Mouse (Mus musculus) heart, embryonic 10.5 days (tissue): ENCODE measurements at regions not wholly inside any gene's neighbourhood (a gene's known extent, or its start where the extent isn't known, plus 50 kb on each side); places are given as distances from the start of the nearest gene placed in this dataset.

Experiments used
- DNase-seq: peaks from one replicate; pipeline ENCODE4 v3.0.0-alpha.2; 2017; ENCODE audit warnings: low spot score
- H3K27ac ChIP-seq: fragments of 300-500 bp; sonication (generic); 2 replicates; pipeline ENCODE4 v1.5.1; 2016; ENCODE audit warnings: mild to moderate bottlenecking
- H3K27me3 ChIP-seq: fragments of 300-500 bp; sonication (generic); 2 replicates; pipeline ENCODE4 v1.6.1; 2016; ENCODE audit warnings: mild to moderate bottlenecking; ENCODE audit not compliant: poor library complexity, insufficient read depth, severe bottlenecking
- H3K36me3 ChIP-seq: fragments of 300-500 bp; sonication (generic); 2 replicates; pipeline ENCODE4 v1.6.1; 2016; ENCODE audit warnings: mild to moderate bottlenecking, moderate library complexity
- H3K4me1 ChIP-seq: fragments of 300-500 bp; sonication (generic); 2 replicates; pipeline ENCODE4 v1.6.1; 2016; ENCODE audit warnings: mild to moderate bottlenecking
- H3K4me3 ChIP-seq: fragments of 300-500 bp; sonication (generic); 2 replicates; pipeline ENCODE4 v1.5.1; 2016; ENCODE audit warnings: mild to moderate bottlenecking, moderate library complexity
- H3K9me3 ChIP-seq: fragments of 300-500 bp; sonication (generic); 2 replicates; pipeline ENCODE4 v1.6.1; 2016; ENCODE audit warnings: mild to moderate bottlenecking, moderate library complexity
- WGBS: fragments of 180-500 bp; shearing (Covaris S2); methylation state at CpG from one replicate; pipeline ENCODE4 v1.1.7; 2016; 5-methylcytosine and 5-hydroxymethylcytosine counted together

GRCm38 (mm10) chr2:172094159-172094558, 50.9 kb upstream of the Cbln4 start:
- Histone ChIP-seq H3K4me1 (no peaks in the 10 kb centered on the region), H3K27me3 (no peaks in the 10 kb centered on the region), H3K27ac (no peak overlapping the region), H3K36me3 (no peaks in the 10 kb centered on the region), H3K9me3 (no peaks in the 10 kb centered on the region), H3K4me3 (no peak overlapping the region)
- no peak for DNase-seq
- WGBS = 75% methylated on average over 7 of the region's 7 CpGs

- Histone ChIP-seq H3K27me3 (no peaks in the 10 kb centered on the region), H3K36me3 (no peaks in the 10 kb centered on the region), H3K27ac (no peak overlapping the region), H3K9me3 (no peaks in the 10 kb centered on the region), H3K4me1 (peaks cover 8% of the 10 kb centered on the region), H3K4me3 (no peak overlapping the region)
- DNase-seq = no peak
- WGBS = 77% methylated on average over 18 of the region's 18 CpGs
Observed at GRCm38 (mm10) chr2:172103881-172104655, 60.8 kb upstream of the Cbln4 start.

GRCm38 (mm10) chr2:172105241-172105640, 62.0 kb upstream of the Cbln4 start:
- Histone ChIP-seq H3K4me1 (peaks cover 8% of the 10 kb centered on the region), H3K27me3 (no peaks in the 10 kb centered on the region), H3K4me3 (no peak overlapping the region), H3K9me3 (no peaks in the 10 kb centered on the region), H3K27ac (no peak overlapping the region), H3K36me3 (no peaks in the 10 kb centered on the region)
- WGBS = 71% methylated on average over 10 of the region's 10 CpGs
- no peak for DNase-seq

GRCm38 (mm10) chr2:172110706-172111105, 67.4 kb upstream of the Cbln4 start:
- no peak overlapping the region for H3K4me3 ChIP-seq
- 34% methylated on average over 3 of the region's 3 CpGs for WGBS
- no peak overlapping the region for H3K27ac ChIP-seq
- no peaks in the 10 kb centered on the region for H3K27me3 ChIP-seq
- H3K36me3 ChIP-seq = no peaks in the 10 kb centered on the region
- no peak for DNase-seq
- no peaks in the 10 kb centered on the region for H3K9me3 ChIP-seq
- no peaks in the 10 kb centered on the region for H3K4me1 ChIP-seq

GRCm38 (mm10) chr2:172113639-172114038, 70.4 kb upstream of the Cbln4 start:
- no peak for DNase-seq
- H3K9me3 ChIP-seq = no peaks in the 10 kb centered on the region
- H3K27ac ChIP-seq = no peak overlapping the region
- H3K4me3 ChIP-seq = no peak overlapping the region
- H3K4me1 ChIP-seq = no peaks in the 10 kb centered on the region
- no peaks in the 10 kb centered on the region for H3K27me3 ChIP-seq
- 84% methylated on average over 13 of the region's 13 CpGs for WGBS
- no peaks in the 10 kb centered on the region for H3K36me3 ChIP-seq

GRCm38 (mm10) chr2:172115604-172116206, 72.4 kb upstream of the Cbln4 start:
- 77% methylated on average over 10 of the region's 10 CpGs for WGBS
- H3K4me3 ChIP-seq = no peak overlapping the region
- H3K9me3 ChIP-seq = no peaks in the 10 kb centered on the region
- DNase-seq = no peak
- H3K27me3 ChIP-seq = no peaks in the 10 kb centered on the region
- no peaks in the 10 kb centered on the region for H3K4me1 ChIP-seq
- no peak overlapping the region for H3K27ac ChIP-seq
- no peaks in the 10 kb centered on the region for H3K36me3 ChIP-seq

GRCm38 (mm10) chr2:172127517-172127916, 84.3 kb upstream of the Cbln4 start:
- H3K27ac ChIP-seq = no peak overlapping the region
- DNase-seq = peak; percentile 46
- H3K4me1 ChIP-seq = no peaks in the 10 kb centered on the region
- H3K27me3 ChIP-seq = no peaks in the 10 kb centered on the region
- H3K36me3 ChIP-seq = no peaks in the 10 kb centered on the region
- H3K9me3 ChIP-seq = 0 out of 2 replicates have a peak, but pooled peaks cover 2% of the 10 kb centered on the region
- no peak overlapping the region for H3K4me3 ChIP-seq
- WGBS = 63% methylated on average over 2 of the region's 2 CpGs

GRCm38 (mm10) chr2:172131232-172131631, 88.0 kb upstream of the Cbln4 start:
- DNase-seq = peak; percentile 22
- 5% methylated on average over 1 of the region's 1 CpGs for WGBS
- Histone ChIP-seq H3K4me1 (no peaks in the 10 kb centered on the region), H3K27me3 (no peaks in the 10 kb centered on the region), H3K36me3 (no peaks in the 10 kb centered on the region), H3K27ac (no peak overlapping the region), H3K4me3 (no peak overlapping the region), H3K9me3 (no peaks in the 10 kb centered on the region)

GRCm38 (mm10) chr2:172132623-172133332, 89.5 kb upstream of the Cbln4 start:
- Histone ChIP-seq H3K36me3 (no peaks in the 10 kb centered on the region), H3K4me1 (no peaks in the 10 kb centered on the region), H3K27me3 (no peaks in the 10 kb centered on the region), H3K9me3 (no peaks in the 10 kb centered on the region), H3K27ac (no peak overlapping the region), H3K4me3 (no peak overlapping the region)
- DNase-seq = peak; percentile 24
- 77% methylated on average over 15 of the region's 15 CpGs for WGBS

- H3K4me1 ChIP-seq = no peaks in the 10 kb centered on the region
- no peak for DNase-seq
- no peaks in the 10 kb centered on the region for H3K9me3 ChIP-seq
- no peak overlapping the region for H3K27ac ChIP-seq
- 66% methylated on average over 6 of the region's 6 CpGs for WGBS
- H3K36me3 ChIP-seq = no peaks in the 10 kb centered on the region
- H3K27me3 ChIP-seq = no peaks in the 10 kb centered on the region
- H3K4me3 ChIP-seq = no peak overlapping the region
Observed at GRCm38 (mm10) chr2:172140080-172140479, 96.8 kb upstream of the Cbln4 start.

GRCm38 (mm10) chr2:172143269-172143668, 100.0 kb upstream of the Cbln4 start:
- Histone ChIP-seq H3K27ac (no peak overlapping the region), H3K27me3 (no peaks in the 10 kb centered on the region), H3K36me3 (no peaks in the 10 kb centered on the region), H3K4me3 (no peak overlapping the region), H3K4me1 (no peaks in the 10 kb centered on the region), H3K9me3 (no peaks in the 10 kb centered on the region)
- peak; percentile 55 for DNase-seq
- WGBS = 77% methylated on average over 9 of the region's 9 CpGs

- Histone ChIP-seq H3K36me3 (no peaks in the 10 kb centered on the region), H3K9me3 (no peaks in the 10 kb centered on the region), H3K27ac (no peak overlapping the region), H3K4me3 (no peak overlapping the region), H3K27me3 (no peaks in the 10 kb centered on the region), H3K4me1 (no peaks in the 10 kb centered on the region)
- WGBS = 73% methylated on average over 4 of the region's 4 CpGs
- no peak for DNase-seq
Observed at GRCm38 (mm10) chr2:172148736-172149135, 99.6 kb upstream of the Mc3r start.

- no peaks in the 10 kb centered on the region for H3K4me1 ChIP-seq
- no peak overlapping the region for H3K4me3 ChIP-seq
- H3K27me3 ChIP-seq = no peaks in the 10 kb centered on the region
- DNase-seq = no peak
- H3K36me3 ChIP-seq = no peaks in the 10 kb centered on the region
- no peaks in the 10 kb centered on the region for H3K9me3 ChIP-seq
- no peak overlapping the region for H3K27ac ChIP-seq
- WGBS = 71% methylated on average over 4 of the region's 4 CpGs
Observed at GRCm38 (mm10) chr2:172149734-172150133, 98.6 kb upstream of the Mc3r start.
